Comparison of ENCODE assay signal across 9 mouse cellular contexts in the genomic region with DNA sequence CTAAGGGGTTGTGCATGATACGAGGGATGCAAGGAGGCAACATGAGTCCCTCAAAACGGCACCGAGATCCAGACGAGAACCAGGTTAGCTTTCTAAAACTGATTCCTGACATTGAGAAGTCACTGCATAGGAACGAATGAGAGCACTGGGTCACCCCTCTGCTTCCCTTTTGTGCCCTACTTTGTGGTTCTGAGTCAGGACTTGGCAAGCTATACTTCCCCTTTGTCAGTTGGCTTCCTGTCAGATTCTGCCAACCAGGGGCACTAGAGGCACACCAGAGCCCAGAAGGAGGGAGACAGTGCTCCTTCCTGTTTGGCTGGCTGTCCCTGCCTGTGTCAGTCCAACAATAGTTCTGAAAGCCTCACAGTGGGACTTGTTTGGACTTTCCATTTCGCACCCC. TPM values are rescaled to one million over a fixed set of nuclear protein-coding genes. Genes with fewer than 3 reads are reported as not detected.
A peak's percentile ranks its signal among the peaks of the same experiment; 100 is the strongest.
DNase-seq lines count a peak whose midpoint lies in the region; ATAC-seq and TF ChIP-seq lines count a peak whose summit lies in the region.
"Had no signal": no experiment of that assay in that cellular context is flagged by ENCODE, and none has a peak within 500 bp of the region (broad histone marks: within the 10 kb centered on the region; RNA-seq: fewer than 3 reads in every experiment).

No protein-coding gene starts in this region.

- H3K9me3 ChIP-seq in neural tube, embryonic 15.5 days (replicated peaks): no peaks in the 10 kb centered on the region
- H3K9me3 ChIP-seq: limb, embryonic 12.5 days had no signal

- peak; percentile 86 to 97 for ATAC-seq in hematopoietic stem cell, adult 5-6 weeks (replicated peaks in 1 of 2; ENCODE audit: insufficient read depth in 1 of 2, low FRiP score in 2 of 2, low TSS enrichment in 1 of 2, low read depth in 1 of 2, poor library complexity in 2 of 2, severe bottlenecking in 2 of 2)
- no peak for ATAC-seq in neural tube, embryonic 15.5 days (ENCODE audit: low FRiP score)

- WGBS in neural tube, embryonic 15.5 days: 82% methylated on average over 6 of the region's 6 CpGs

- H3K4me2 ChIP-seq in neural tube, embryonic 15.5 days: no peak overlapping the region
- H3K4me2 ChIP-seq: limb, embryonic 12.5 days had no signal

- no peaks in the 10 kb centered on the region for H3K27me3 ChIP-seq in neural tube, embryonic 15.5 days (replicated peaks)
- H3K27me3 ChIP-seq: limb, embryonic 12.5 days had no signal

- H3K4me3 ChIP-seq in bone marrow macrophage, adult 2 months (ENCODE audit: insufficient read depth, low read length): peak overlapping the region; percentile 48
- H3K4me3 ChIP-seq in neural tube, embryonic 15.5 days (replicated peaks): no peak overlapping the region
- H3K4me3 ChIP-seq: limb, embryonic 12.5 days had no signal

- H3K36me3 ChIP-seq in neural tube, embryonic 15.5 days: no peaks in the 10 kb centered on the region
- H3K36me3 ChIP-seq: limb, embryonic 12.5 days had no signal

- peaks cover 46% of the 10 kb centered on the region for H3K4me1 ChIP-seq in bone marrow macrophage, adult 2 months (ENCODE audit: control insufficient read depth, insufficient read depth, low read length)
- H3K4me1 ChIP-seq in neural tube, embryonic 15.5 days: no peaks in the 10 kb centered on the region
- H3K4me1 ChIP-seq: limb, embryonic 12.5 days had no signal

- no peak overlapping the region for H3K9ac ChIP-seq in neural tube, embryonic 15.5 days (replicated peaks)
- H3K9ac ChIP-seq: limb, embryonic 12.5 days had no signal

- intact Hi-C loops in left cerebral cortex, postnatal 36 days (cut with DNase I): no loop called here

- no peak for TF ChIP-seq CTCF in bone marrow macrophage, adult 2 months (IDR thresholded peaks at IDR 0.05; ENCODE audit: low read depth, low read length)

- DNase-seq in ovary, adult 18-20 months (ENCODE audit: low spot score): peak; percentile 11
- no peak for DNase-seq in ovary, postnatal 14 days (ENCODE audit: low spot score)
- DNase-seq in left cerebral cortex, postnatal 36 days (ENCODE audit: low spot score in 2 of 2): peak; percentile 17 to 25
- DNase-seq in right cerebral cortex, adult 2 months (ENCODE audit: low spot score in 2 of 2): peak; percentile 16 to 31
- DNase-seq in neural tube, embryonic 10.5 days (ENCODE audit: extremely low spot score, low spot score): no peak

- no peak for TF ChIP-seq POLR2A in bone marrow macrophage, adult 2 months (IDR thresholded peaks at IDR 0.05; ENCODE audit: borderline replicate concordance, low read depth, low read length)

- peak overlapping the region; percentile 63 for H3K27ac ChIP-seq in bone marrow macrophage, adult 2 months (ENCODE audit: insufficient read depth, low read depth, low read length)
- no peak overlapping the region for H3K27ac ChIP-seq in neural tube, embryonic 15.5 days (replicated peaks)
- H3K27ac ChIP-seq: limb, embryonic 12.5 days had no signal

RNA-seq across cellular contexts. Expression of gene P4ha2, which starts 56.0 kb away (rescaled TPM):
- 2.9 and 4.3 TPM in 2 replicates for polyA plus RNA-seq in bone marrow macrophage, adult 2 months (2012; ENCODE audit: insufficient read depth, insufficient read length, missing spikeins)
- total RNA-seq in hematopoietic stem cell, adult 5-6 weeks (2017): not detected in 2 replicates
- total RNA-seq in left cerebral cortex, postnatal 36 days (2021): 10 to 100 TPM; 15.4 to 21.4 TPM
- 16.7 and 18.5 TPM in 2 replicates for polyA plus RNA-seq in neural tube, embryonic 15.5 days (2015; fragmentation: Nextera tagmentation; extraction: Ambion mirVana)

Comparison
In these comparisons a context has a peak if more than half of its experiments do, and no peak if none do; other contexts are left out.
1. DNase-seq: peak in ovary, adult 18-20 months (single experiment), left cerebral cortex, postnatal 36 days (2 of 2) and right cerebral cortex, adult 2 months (2 of 2); none in ovary, postnatal 14 days (single experiment) and neural tube, embryonic 10.5 days (single experiment).
2. RNA of gene P4ha2, which starts 56.0 kb away (total RNA-seq): 15.4 to 21.4 TPM in left cerebral cortex, postnatal 36 days; not detected in hematopoietic stem cell, adult 5-6 weeks; every median in the first group is over 10 times any median in the second.